Mouse (Mus musculus) CH12.LX (cell line): ENCODE results near the gene F2rl3. TPM values are rescaled to one million over a fixed set of nuclear protein-coding genes. Genes with fewer than 3 reads are reported as not detected.
A peak's percentile ranks its signal among the peaks of the same experiment; 100 is the strongest.

Experiments
- DNase-seq: peaks from one replicate; pipeline ENCODE4 v3.0.0-alpha.2; 2013; ENCODE audit errors: extremely low read depth
- H3K27ac ChIP-seq: 2 replicates; pipeline ENCODE4 v1.5.1; 2012; ENCODE audit warnings: low read depth, mild to moderate bottlenecking, control low read depth, moderate library complexity; ENCODE audit not compliant: insufficient read depth
- H3K27me3 ChIP-seq: replicated peaks from 2 replicates; pipeline ENCODE3; 2012; ENCODE audit warnings: inconsistent platforms
- H3K36me3 ChIP-seq, 2 experiments: replicated peaks in 1 of 2; 2 replicates each; pipeline versions ENCODE3 to v1.6.1; 2012; ENCODE audit warnings: inconsistent platforms in 1 of 2, low read length in 1 of 2, mild to moderate bottlenecking in 1 of 2, mixed read lengths in 1 of 2, moderate library complexity in 1 of 2; ENCODE audit not compliant: control insufficient read depth in 1 of 2, insufficient read depth in 1 of 2
- H3K4me1 ChIP-seq, 2 experiments: 2 replicates each; pipeline ENCODE4 v1.6.1; 2012; ENCODE audit warnings: inconsistent platforms in 1 of 2, moderate library complexity in 1 of 2; ENCODE audit not compliant: insufficient read depth in 2 of 2, control insufficient read depth in 1 of 2
- H3K4me2 ChIP-seq: 2 replicates; pipeline ENCODE4 v1.6.1; 2012; ENCODE audit warnings: low read depth, mild to moderate bottlenecking, control low read depth; ENCODE audit not compliant: poor library complexity, insufficient read depth, severe bottlenecking
- H3K4me3 ChIP-seq, 3 experiments: fragments of 150-350 bp in 1 of 3; sonication (generic) in 1 of 3; replicated peaks in 1 of 3; 2 replicates each; pipeline versions ENCODE3 to v1.5.1; 2011 to 2012; ENCODE audit warnings: low read depth in 2 of 3, low read length in 2 of 3, mild to moderate bottlenecking in 2 of 3, moderate library complexity in 2 of 3, control low read depth in 1 of 3, improper control_type of control experiment in 1 of 3, inconsistent platforms in 1 of 3, mixed read lengths in 1 of 3; ENCODE audit not compliant: poor library complexity in 1 of 3
- H3K79me2 ChIP-seq: replicated peaks from 2 replicates; pipeline ENCODE4 v1.6.1; 2012; ENCODE audit warnings: mild to moderate bottlenecking, moderate library complexity; ENCODE audit not compliant: control insufficient read depth, poor library complexity, insufficient read depth, severe bottlenecking; ENCODE audit errors: extremely low read depth
- H3K9ac ChIP-seq: 2 replicates; pipeline ENCODE4 v1.6.1; 2012; ENCODE audit warnings: low read depth, mild to moderate bottlenecking, control low read depth, moderate library complexity; ENCODE audit not compliant: insufficient read depth
- H3K9me3 ChIP-seq: replicated peaks from 2 replicates; pipeline ENCODE3; 2012; ENCODE audit warnings: low read length, inconsistent platforms, mixed read lengths
- BHLHE40 ChIP-seq: IDR thresholded peaks from 2 replicates; pipeline ENCODE4 v1.6.1; 2011; ENCODE audit warnings: mild to moderate bottlenecking, low read depth, low read length, improper control_type of control experiment
- CTCF ChIP-seq, 2 experiments: IDR thresholded peaks in 1 of 2; conservative IDR thresholded peaks in 1 of 2; 2 replicates each; pipeline ENCODE4 v1.5.1; 2011 to 2012; ENCODE audit warnings: low read depth in 2 of 2, low read length in 2 of 2, improper control_type of control experiment in 1 of 2, inconsistent platforms in 1 of 2, mild to moderate bottlenecking in 1 of 2, moderate library complexity in 1 of 2
- E2F4 ChIP-seq: IDR thresholded peaks from 2 replicates; pipeline ENCODE4 v1.6.1; 2011; ENCODE audit warnings: low read depth, low read length, improper control_type of control experiment; ENCODE audit not compliant: insufficient replicate concordance
- ELF1 ChIP-seq: IDR thresholded peaks from 2 replicates; pipeline ENCODE4 v1.6.1; 2014; ENCODE audit warnings: low read depth, mild to moderate bottlenecking, inconsistent platforms, low read length, improper control_type of control experiment
- EP300 ChIP-seq: IDR thresholded peaks from 2 replicates; pipeline ENCODE4 v1.6.1; 2011; ENCODE audit warnings: low read length, improper control_type of control experiment
- ETS1 ChIP-seq: conservative IDR thresholded peaks from 2 replicates; pipeline ENCODE4 v1.6.1; 2012; ENCODE audit warnings: low read depth, mild to moderate bottlenecking, inconsistent platforms, low read length, improper control_type of control experiment, moderate library complexity
- HCFC1 ChIP-seq: IDR thresholded peaks from 2 replicates; pipeline ENCODE4 v1.6.1; 2012; ENCODE audit warnings: low read depth, mild to moderate bottlenecking, inconsistent platforms, low read length, improper control_type of control experiment
- JUND ChIP-seq: conservative IDR thresholded peaks from 2 replicates; pipeline ENCODE4 v1.6.1; 2011; ENCODE audit warnings: low read depth, low read length, improper control_type of control experiment
- MAFK ChIP-seq: IDR thresholded peaks from 2 replicates; pipeline ENCODE4 v1.6.1; 2011; ENCODE audit warnings: low read length, improper control_type of control experiment; ENCODE audit not compliant: insufficient replicate concordance
- MEF2A ChIP-seq: IDR thresholded peaks from 2 replicates; pipeline ENCODE4 v1.6.1; 2014; ENCODE audit warnings: low read depth, mild to moderate bottlenecking, inconsistent platforms, low read length, improper control_type of control experiment, borderline replicate concordance
- MXI1 ChIP-seq: IDR thresholded peaks from 2 replicates; pipeline ENCODE4 v1.6.1; 2011; ENCODE audit warnings: mild to moderate bottlenecking, low read depth, low read length, improper control_type of control experiment
- MYC ChIP-seq: IDR thresholded peaks from 2 replicates; pipeline ENCODE4 v1.6.1; 2011; ENCODE audit warnings: low read depth, mild to moderate bottlenecking, improper control_type of control experiment, low read length
- NELFE ChIP-seq: IDR thresholded peaks from 2 replicates; pipeline ENCODE4 v1.6.1; 2011; ENCODE audit warnings: low read depth, low read length, improper control_type of control experiment
- NRF1 ChIP-seq: IDR thresholded peaks from 2 replicates; pipeline ENCODE4 v1.6.1; 2014; ENCODE audit warnings: low read depth, mild to moderate bottlenecking, inconsistent platforms, low read length, improper control_type of control experiment, moderate library complexity
- RAD21 ChIP-seq: IDR thresholded peaks from 2 replicates; pipeline ENCODE4 v1.6.1; 2011; ENCODE audit warnings: low read depth, mild to moderate bottlenecking, low read length, improper control_type of control experiment, moderate library complexity
- RCOR1 ChIP-seq: conservative IDR thresholded peaks from 2 replicates; pipeline ENCODE4 v1.6.1; 2012; ENCODE audit warnings: low read depth, mild to moderate bottlenecking, inconsistent platforms, low read length, improper control_type of control experiment
- SIN3A ChIP-seq: IDR thresholded peaks from 2 replicates; pipeline ENCODE4 v1.6.1; 2012; ENCODE audit warnings: low read length, improper control_type of control experiment, inconsistent platforms
- SMC3 ChIP-seq: IDR thresholded peaks from 2 replicates; pipeline ENCODE4 v1.6.1; 2011; ENCODE audit warnings: low read depth, low read length, improper control_type of control experiment
- TCF12 ChIP-seq: IDR thresholded peaks from 2 replicates; pipeline ENCODE4 v1.6.1; 2014; ENCODE audit warnings: low read depth, mild to moderate bottlenecking, inconsistent platforms, low read length, improper control_type of control experiment
- USF1 ChIP-seq: IDR thresholded peaks from 2 replicates; pipeline ENCODE4 v1.6.1; 2014; ENCODE audit warnings: low read depth, mild to moderate bottlenecking, inconsistent platforms, low read length, improper control_type of control experiment
- USF2 ChIP-seq: conservative IDR thresholded peaks from 2 replicates; pipeline ENCODE4 v1.6.1; 2011; ENCODE audit warnings: low read depth, low read length, improper control_type of control experiment
- ZC3H11A ChIP-seq: IDR thresholded peaks from 2 replicates; pipeline ENCODE4 v1.6.1; 2012; ENCODE audit warnings: low read depth, mild to moderate bottlenecking, inconsistent platforms, low read length, improper control_type of control experiment
- ZKSCAN1 ChIP-seq: IDR thresholded peaks from 2 replicates; pipeline ENCODE4 v1.6.1; 2012; ENCODE audit warnings: low read depth, inconsistent platforms, low read length, improper control_type of control experiment, borderline replicate concordance
- ZMIZ1 ChIP-seq: IDR thresholded peaks from 2 replicates; pipeline ENCODE4 v1.6.1; 2012; ENCODE audit warnings: low read depth, mild to moderate bottlenecking, inconsistent platforms, low read length, improper control_type of control experiment
- dilution Hi-C: fragments of 300-500 bp; cut with MboI; formaldehyde crosslinking; loops from 2 replicates; pipeline ENCODE4 v1.14.3; 2020; ENCODE audit warnings: low sequenced_read_pairs; ENCODE audit not compliant: extremely low pct_unique_long_range_greater_than_20kb, extremely low pct_ligation_motif_present
- in situ Hi-C: fragments of 300-500 bp; cut with MboI; formaldehyde crosslinking; loops from 3 replicates; pipeline ENCODE4 v1.14.3; 2019; ENCODE audit warnings: low sequenced_read_pairs, low pct_ligation_motif_present, low pct_unique_long_range_greater_than_20kb, mixed read lengths
- polyA plus RNA-seq: library from polyadenylated mRNA; unstranded; fragments of >175 nt; gene quantifications from 2 replicates; pipeline ENCODE4 v1.2.1, GENCODE M21; 2012; ENCODE audit warnings: low read depth; ENCODE audit not compliant: insufficient read length
- total RNA-seq, 2 experiments: library from RNA; depleted of rRNA; stranded (reverse); fragments of 300-350 nt in 1 of 2; fragments of >200 nt in 1 of 2; gene quantifications; 2 replicates each; pipeline ENCODE4 v1.2.3; 2012 to 2014

Gene F2rl3
- total and polyA plus RNA-seq, 3 experiments, result 0.21 to 0.32 TPM; not detected in 1

- Histone ChIP-seq H3K79me2 (no peaks in the 10 kb centered on the region), H3K9ac (no peak overlapping the region), H3K4me1 (no peaks in the 10 kb centered on the region; a peak in 1 of 4 replicates), H3K36me3 (peaks cover 81 to 93% of the 10 kb centered on the region in 2 experiments), H3K4me2 (no peak overlapping the region), H3K27ac (no peak overlapping the region)
- no peak for TF ChIP-seq EP300
- no peak for TF ChIP-seq SMC3
- no peak for TF ChIP-seq ZKSCAN1
- TF ChIP-seq MEF2A, result no peak
- no peak for TF ChIP-seq USF1
- no peak for TF ChIP-seq TCF12
- no peak for TF ChIP-seq BHLHE40
- TF ChIP-seq JUND, result no peak
- no peak for TF ChIP-seq MAFK
- TF ChIP-seq MXI1, result no peak
- no peak for TF ChIP-seq NRF1
- no peak for TF ChIP-seq ETS1
- TF ChIP-seq ZC3H11A, result no peak
- TF ChIP-seq SIN3A, result no peak
- TF ChIP-seq MYC, result no peak
- TF ChIP-seq ZMIZ1, result no peak
- no peak for TF ChIP-seq RCOR1
- no peak for TF ChIP-seq USF2
- TF ChIP-seq, all 38 proteins: peak for 0
- Histone ChIP-seq H3K4me3 (no peak overlapping the region), H3K9me3 (no peaks in the 10 kb centered on the region), H3K27me3 (no peaks in the 10 kb centered on the region)
- DNase-seq, result no peak
- in situ Hi-C loops (no loop called here), dilution Hi-C loops (no loop called here)
Measured at GRCm38 (mm10) chr8:72736868-72737267, 24.8 kb upstream of the F2rl3 start.

GRCm38 (mm10) chr8:72746061-72746460 lies 15.6 kb upstream of the F2rl3 start:
- no peak overlapping the region for H3K4me2 ChIP-seq
- peaks cover 91 to 99% of the 10 kb centered on the region in 2 experiments for H3K36me3 ChIP-seq
- peak; percentile 51 for DNase-seq
- H3K79me2 ChIP-seq, result no peaks in the 10 kb centered on the region
- H3K27ac ChIP-seq, result no peak overlapping the region
- H3K9ac ChIP-seq, result no peak overlapping the region
- in situ Hi-C loops, result loop anchor here (5.0 kb wide), 1 partner anchor 64 kb away; no protein-coding TSS in a partner anchor
- H3K9me3 ChIP-seq, result no peaks in the 10 kb centered on the region
- H3K27me3 ChIP-seq, result no peaks in the 10 kb centered on the region
- no peaks in the 10 kb centered on the region for H3K4me1 ChIP-seq
- dilution Hi-C loops, result no loop called here
- TF ChIP-seq ETS1, result no peak
- TF ChIP-seq E2F4, result no peak
- peak; percentile 77 for TF ChIP-seq RAD21
- 0 out of 2 replicates have a peak, but pooled peaks have one; percentile 20 for TF ChIP-seq TCF12
- TF ChIP-seq EP300, result no peak
- TF ChIP-seq USF2, result no peak
- TF ChIP-seq ELF1, result no peak
- TF ChIP-seq HCFC1, result no peak
- no peak for TF ChIP-seq JUND
- TF ChIP-seq CTCF (conservative IDR thresholded peaks at IDR 0.05 in 1 of 2, IDR thresholded peaks at IDR 0.05 in 1 of 2; ENCODE audit: low read depth in 2 of 2, low read length in 2 of 2), result peak; percentile 83 to 85
- peak; percentile 38; the same call in 1 of the 2 replicates for TF ChIP-seq NELFE
- peak; percentile 69 for TF ChIP-seq SMC3
- no peak overlapping the region for H3K4me3 ChIP-seq
